Mouse (Mus musculus) heart, postnatal 10 days (tissue): ENCODE data around the gene 2610001J05Rik. TPM values are rescaled to one million over a fixed set of nuclear protein-coding genes. Genes with fewer than 3 reads are reported as not detected.

Experiments
- DNase-seq, 2 experiments: peaks; one replicate each; pipeline ENCODE4 v3.0.0; 2021
- intact Hi-C: fragments of 180-260 bp; cut with DNase I; formaldehyde crosslinking; loops from one replicate; pipeline ENCODE4 v1.15.1; 2025
- total RNA-seq, 2 experiments: library from RNA; stranded (reverse); gene quantifications; 2 replicates each; pipeline ENCODE4 v1.2.3; 2021

The 2610001J05Rik gene
- total RNA-seq, 2 experiments from 2014 or later, result 47.5 to 51.9 TPM

DNA sequence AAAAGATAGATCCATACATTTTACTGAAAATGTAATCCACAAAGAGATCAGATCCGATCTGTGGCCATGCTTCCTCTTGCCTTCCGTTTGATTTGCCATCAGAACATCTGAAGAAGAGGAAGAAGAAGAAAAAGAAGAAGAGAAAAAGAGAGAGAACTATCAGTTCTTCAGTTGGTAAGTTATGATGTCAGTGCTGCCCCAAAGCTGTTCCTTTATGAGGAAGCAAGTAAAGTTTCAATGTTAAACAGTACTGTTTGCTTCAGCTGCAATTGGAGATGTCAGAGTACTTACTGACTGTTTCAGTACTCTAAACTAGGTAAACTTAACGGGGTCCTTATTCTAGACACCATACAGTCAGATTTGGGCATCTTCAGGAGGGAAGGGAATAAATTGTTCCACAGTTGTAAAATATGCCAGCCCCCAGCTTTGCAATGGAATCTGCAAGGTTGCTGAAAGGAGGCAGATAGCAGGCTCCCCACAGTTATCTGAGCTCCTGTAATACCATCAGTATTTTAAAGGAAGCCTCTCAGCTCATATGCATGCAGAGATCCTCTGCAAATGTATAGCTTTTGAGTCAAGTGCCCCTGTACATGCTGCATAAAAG is 34.2 kb downstream of the 2610001J05Rik start:
- no peak for DNase-seq
- intact Hi-C loops, result no loop called here

DNA sequence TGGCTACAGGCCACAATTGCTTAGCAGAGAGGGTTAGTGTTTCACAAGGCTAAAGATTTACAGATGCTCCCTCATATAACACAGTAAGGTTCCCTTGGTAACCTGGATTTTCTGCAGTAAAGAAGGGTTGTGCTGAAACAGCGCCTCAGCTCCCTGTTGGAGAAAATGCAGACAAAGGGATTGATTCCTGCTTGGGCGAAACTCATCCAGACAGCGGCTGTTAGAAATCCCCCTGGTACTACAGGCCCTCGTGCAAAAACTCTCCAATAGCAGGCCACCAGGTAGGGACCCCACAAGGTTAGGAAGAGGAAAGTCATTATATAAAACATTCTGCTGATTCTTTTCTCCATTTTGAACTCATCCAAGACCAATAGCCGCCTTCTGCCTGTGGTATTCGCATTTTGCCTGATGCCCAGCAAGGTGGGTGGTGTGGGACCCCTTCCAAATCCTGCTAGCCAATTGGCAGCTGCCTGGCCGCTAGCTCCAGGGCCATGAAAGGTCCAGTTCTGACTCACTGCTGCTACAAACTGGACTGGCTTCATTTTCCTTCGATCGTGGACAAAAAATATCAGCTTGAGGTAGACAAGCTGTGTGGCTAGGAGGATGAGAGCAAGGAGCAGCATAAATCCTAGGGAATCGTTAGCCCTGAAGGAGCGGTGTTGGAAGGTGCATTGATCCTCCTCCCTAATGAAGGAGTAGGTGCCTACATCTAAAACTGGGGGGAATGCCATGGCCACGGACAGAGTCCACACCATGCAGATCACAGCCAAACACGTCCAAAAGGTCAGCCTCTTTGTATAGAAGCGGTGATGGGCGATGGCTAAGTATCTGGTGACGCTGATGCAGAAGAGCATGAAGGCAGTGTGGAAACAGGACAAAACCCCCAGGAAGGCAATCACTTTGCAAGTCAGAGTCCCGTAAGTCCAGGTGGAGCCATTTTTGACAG is 35.3 kb downstream of the 2610001J05Rik start:
- intact Hi-C loops, result no loop called here
- DNase-seq, result no peak

DNA sequence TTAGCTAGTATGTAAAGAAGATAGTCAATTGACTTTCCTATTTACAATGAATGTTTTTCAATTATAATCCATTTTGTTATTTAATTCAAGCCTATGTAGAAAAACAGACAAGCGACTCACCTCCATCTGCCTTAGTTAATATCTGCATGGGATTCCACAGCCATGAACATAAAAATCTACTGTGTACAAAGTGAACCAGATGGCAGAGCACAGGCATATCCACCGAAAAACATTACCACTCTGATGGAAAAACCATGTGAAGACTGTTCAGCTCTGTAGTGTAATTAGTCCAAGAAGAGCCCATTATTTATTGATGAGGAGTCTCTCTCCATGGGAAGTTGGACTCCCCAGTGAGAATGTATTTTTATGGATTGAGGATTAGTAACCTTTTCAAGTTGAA is 38.5 kb downstream of the 2610001J05Rik start:
- intact Hi-C loops, result no loop called here
- no peak for DNase-seq

DNA sequence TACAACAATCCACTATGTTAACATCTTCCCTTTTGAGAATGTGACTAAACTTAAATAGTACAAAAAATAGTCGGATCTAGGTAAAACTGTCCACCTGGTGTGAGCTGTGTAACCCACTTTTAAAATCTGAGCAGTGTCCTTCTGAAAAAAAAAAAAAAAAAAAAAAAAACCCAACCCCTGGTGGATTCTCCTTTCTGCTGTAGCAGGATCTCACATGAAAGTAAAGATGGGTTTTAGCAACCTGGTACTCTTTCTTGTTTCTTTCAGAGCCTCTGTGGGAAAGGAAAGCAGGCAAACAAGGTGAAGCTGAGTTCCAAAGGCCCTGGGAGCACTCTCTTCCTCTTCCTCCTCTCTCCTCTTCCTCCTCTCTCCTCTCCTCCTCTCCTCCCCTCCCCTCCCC is 42.4 kb downstream of the 2610001J05Rik start:
- intact Hi-C loops, result no loop called here
- no peak for DNase-seq

Other genes starting within 250 kb of the 2610001J05Rik start
- 10 to 100 TPM; 10.4 to 11.2 TPM for gene Bmt2, start 193.6 kb downstream of the 2610001J05Rik start, total RNA-seq
- gene Gpr85, start 31.6 kb downstream of the 2610001J05Rik start, total RNA-seq, result under 1 TPM; 0.40 to 0.45 TPM